Mouse (Mus musculus) cerebellum, adult 2 months (tissue): ENCODE measurements at regions not wholly inside any gene's neighbourhood (a gene's known extent, or its start where the extent isn't known, plus 50 kb on each side); places are given as distances from the start of the nearest gene placed in this dataset.
A peak's percentile ranks its signal among the peaks of the same experiment; 100 is the strongest.

Source experiments
- DNase-seq, 2 experiments: peaks; one replicate each; pipeline ENCODE4 v3.0.0; 2021
- H3K27ac ChIP-seq: fragments of 200-500 bp; 2 replicates; pipeline ENCODE4 v1.5.1; 2012; ENCODE audit warnings: low read length, control low read depth, inconsistent platforms; ENCODE audit not compliant: insufficient read depth
- H3K27me3 ChIP-seq: fragments of 200-500 bp; 2 replicates; pipeline ENCODE4 v1.6.1; 2012; ENCODE audit warnings: inconsistent platforms, mild to moderate bottlenecking, low read length, moderate library complexity; ENCODE audit not compliant: control insufficient read depth, insufficient read depth
- H3K4me1 ChIP-seq: fragments of 200-500 bp; 2 replicates; pipeline ENCODE4 v1.6.1; 2011; ENCODE audit warnings: low read length; ENCODE audit not compliant: control insufficient read depth, insufficient read depth
- H3K4me3 ChIP-seq: fragments of 200-500 bp; replicated peaks from 2 replicates; pipeline ENCODE3; 2011; ENCODE audit warnings: mild to moderate bottlenecking, low read depth, low read length, control low read depth; ENCODE audit not compliant: insufficient read depth
- CTCF ChIP-seq: fragments of 200-500 bp; IDR thresholded peaks from 2 replicates; pipeline ENCODE4 v1.5.1; 2011; ENCODE audit warnings: low read depth, mild to moderate bottlenecking, control low read depth, low read length, moderate library complexity, borderline replicate concordance; ENCODE audit not compliant: insufficient read depth
- POLR2A ChIP-seq: fragments of 200-500 bp; IDR thresholded peaks from 2 replicates; pipeline ENCODE4 v1.6.1; 2011; ENCODE audit warnings: low read length, control low read depth, borderline replicate concordance; ENCODE audit not compliant: insufficient read depth
- WGBS: fragments of 180-500 bp; shearing (Covaris S2); methylation state at CpG from one replicate; pipeline ENCODE4 v1.1.7; 2018; 5-methylcytosine and 5-hydroxymethylcytosine counted together

GRCm38 (mm10) chr7:69820570-69820969, 546.0 kb downstream of the Nr2f2 start:
- H3K27ac ChIP-seq: no peak overlapping the region
- TF ChIP-seq CTCF (no peak), POLR2A (no peak)
- 53% methylated on average over 2 of the region's 2 CpGs for WGBS
- H3K4me1 ChIP-seq: no peaks in the 10 kb centered on the region
- DNase-seq: no peak
- no peak overlapping the region for H3K4me3 ChIP-seq
- no peaks in the 10 kb centered on the region for H3K27me3 ChIP-seq

GRCm38 (mm10) chr7:69812301-69812700, 554.2 kb downstream of the Nr2f2 start:
- no peak for DNase-seq
- TF ChIP-seq POLR2A (no peak), CTCF (no peak)
- 92% methylated on average over 3 of the region's 3 CpGs for WGBS
- Histone ChIP-seq H3K4me3 (no peak overlapping the region), H3K4me1 (no peaks in the 10 kb centered on the region), H3K27me3 (no peaks in the 10 kb centered on the region; the same call in 1 of the 2 replicates), H3K27ac (no peak overlapping the region)

- 16% methylated on average over 5 of the region's 5 CpGs for WGBS
- DNase-seq: no peak
- no peak overlapping the region for H3K4me3 ChIP-seq
Measured at GRCm38 (mm10) chr7:69810873-69811272, 555.7 kb downstream of the Nr2f2 start.

DNA sequence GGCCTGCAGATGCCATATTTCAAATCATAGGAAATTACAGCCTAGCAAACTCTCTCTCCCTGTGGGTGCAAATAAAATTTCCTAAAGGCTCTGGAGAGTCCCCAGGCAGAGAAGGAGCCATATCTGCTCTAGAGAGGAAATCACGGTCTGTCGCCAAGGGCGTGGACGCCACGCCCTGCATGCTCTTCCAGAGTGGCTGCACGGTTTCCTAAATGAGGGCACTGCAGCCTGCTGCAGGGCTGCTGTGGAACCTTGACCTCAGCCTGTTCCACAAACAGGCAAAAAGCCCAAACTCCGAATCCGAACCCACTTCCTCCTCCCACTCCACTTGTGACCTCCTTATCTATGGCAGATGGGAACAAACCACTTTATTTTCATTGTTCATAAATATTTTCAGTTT, 559.3 kb downstream of the Nr2f2 start:
- no peak for TF ChIP-seq POLR2A
- TF ChIP-seq CTCF: no peak
- 60% methylated on average over 8 of the region's 8 CpGs for WGBS
- Histone ChIP-seq H3K4me1 (no peaks in the 10 kb centered on the region), H3K4me3 (no peak overlapping the region), H3K27ac (no peak overlapping the region), H3K27me3 (no peaks in the 10 kb centered on the region; the same call in 1 of the 2 replicates)
- DNase-seq: no peak

More at GRCm38 (mm10) chr7:69810873-69811272, 555.7 kb downstream of the Nr2f2 start:
- TF ChIP-seq CTCF: no peak
- TF ChIP-seq POLR2A: no peak
- no peak overlapping the region for H3K27ac ChIP-seq
- H3K4me1 ChIP-seq: no peaks in the 10 kb centered on the region
- H3K27me3 ChIP-seq: no peaks in the 10 kb centered on the region; the same call in 1 of the 2 replicates

- H3K4me3 ChIP-seq: no peak overlapping the region
- no peak for DNase-seq
- no peaks in the 10 kb centered on the region for H3K4me1 ChIP-seq
- H3K27ac ChIP-seq: no peak overlapping the region
- 58% methylated on average over 5 of the region's 5 CpGs for WGBS
- no peaks in the 10 kb centered on the region for H3K27me3 ChIP-seq
- TF ChIP-seq CTCF (no peak), POLR2A (no peak)
Measured at GRCm38 (mm10) chr7:69770980-69771348, 595.6 kb downstream of the Nr2f2 start.

DNA sequence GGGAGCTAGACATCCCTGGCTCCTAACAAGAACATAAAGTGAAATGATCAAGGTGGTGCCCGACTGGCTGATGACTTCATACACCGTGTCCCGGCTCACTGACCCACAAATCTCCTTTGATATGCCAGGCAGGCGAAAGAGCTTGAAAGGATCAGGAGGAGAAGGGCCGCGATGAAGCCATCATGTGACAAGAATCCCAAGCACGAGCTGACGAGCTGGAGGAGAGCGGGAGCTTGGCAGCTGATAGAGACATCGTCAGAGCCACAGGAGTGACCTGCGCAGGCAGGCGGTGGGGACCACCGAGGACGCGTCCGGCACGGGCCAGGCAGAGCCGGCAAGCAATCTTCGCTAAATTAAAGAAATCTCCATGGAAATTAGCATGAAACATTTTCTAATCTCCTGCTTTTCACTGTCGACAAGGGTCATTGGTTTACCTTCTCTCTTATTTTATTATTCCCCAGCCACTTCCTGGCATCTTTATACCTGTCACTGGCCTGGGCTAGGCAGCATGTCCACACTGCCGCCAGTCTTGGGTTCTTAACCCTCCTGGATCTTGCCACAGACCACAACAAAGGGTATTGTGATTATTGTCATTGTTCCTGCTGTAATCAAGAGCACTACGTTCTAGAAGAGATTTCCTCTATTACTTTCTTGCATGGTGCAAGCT, 596.1 kb downstream of the Nr2f2 start:
- peak; percentile 1 to 5 for DNase-seq
- 9% methylated on average over 22 of the region's 22 CpGs for WGBS
- no peaks in the 10 kb centered on the region for H3K4me1 ChIP-seq
- H3K27me3 ChIP-seq: no peaks in the 10 kb centered on the region
- no peak overlapping the region for H3K4me3 ChIP-seq
- no peak overlapping the region for H3K27ac ChIP-seq
- no peak for TF ChIP-seq CTCF
- TF ChIP-seq POLR2A: no peak

- TF ChIP-seq CTCF (no peak), POLR2A (no peak)
- WGBS: 48% methylated on average over 4 of the region's 4 CpGs
- Histone ChIP-seq H3K4me1 (no peaks in the 10 kb centered on the region), H3K27ac (no peak overlapping the region), H3K27me3 (no peaks in the 10 kb centered on the region), H3K4me3 (no peak overlapping the region)
- DNase-seq: no peak
Measured at GRCm38 (mm10) chr7:69766451-69766850, 600.1 kb downstream of the Nr2f2 start.

DNA sequence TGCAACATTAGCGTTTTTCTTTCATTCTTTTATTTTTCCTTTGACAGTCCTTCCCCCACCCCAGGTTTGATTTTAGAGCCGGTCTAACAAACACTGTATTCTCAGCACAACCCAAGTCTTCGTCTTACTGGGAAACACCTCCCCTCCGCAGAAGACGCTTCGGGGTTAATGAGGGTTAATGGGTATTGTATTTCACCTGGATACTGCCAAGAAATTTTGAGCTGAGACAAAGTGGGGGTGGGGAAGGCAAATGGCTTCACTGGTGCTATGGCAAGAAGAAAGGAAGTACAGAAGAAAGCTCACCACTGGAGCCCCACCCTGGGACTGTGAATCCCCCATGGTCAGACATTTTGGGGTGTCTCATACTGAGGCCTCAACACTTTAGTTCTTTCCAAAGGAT, 626.0 kb downstream of the Nr2f2 start:
- no peak for DNase-seq
- TF ChIP-seq CTCF (no peak), POLR2A (no peak)
- Histone ChIP-seq H3K4me1 (no peaks in the 10 kb centered on the region), H3K27me3 (no peaks in the 10 kb centered on the region; the same call in 1 of the 2 replicates), H3K4me3 (no peak overlapping the region), H3K27ac (no peak overlapping the region)
- 71% methylated on average over 6 of the region's 6 CpGs for WGBS
